Mouse (Mus musculus) right cerebral cortex, postnatal 36 days (tissue): Measurements from ENCODE around the gene Trpv3.

Experiments used
- DNase-seq, 2 experiments: peaks; one replicate each; pipeline ENCODE4 v3.0.0; 2022; ENCODE audit warnings: low spot score in 2 of 2, mixed read lengths in 1 of 2

The Trpv3 gene

GRCm38 (mm10) chr11:73267267-73267666 is at the start of gene Trpv3:
Gene Trpv3, plus strand, starts transcription at chr11:73267388.
- DNase-seq, result no peak

- DNase-seq, result no peak
These were observed 47.5 kb upstream of the Trpv3 start for GRCm38 (mm10) chr11:73219671-73220070.

- DNase-seq, result no peak
These were observed 46.5 kb upstream of the Trpv3 start for GRCm38 (mm10) chr11:73220651-73221050.

GRCm38 (mm10) chr11:73222846-73223245 is 44.3 kb upstream of the Trpv3 start:
- DNase-seq, result no peak

- no peak for DNase-seq
These were observed 43.2 kb upstream of the Trpv3 start for GRCm38 (mm10) chr11:73223966-73224365.

GRCm38 (mm10) chr11:73225856-73226255 is 41.3 kb upstream of the Trpv3 start:
- no peak for DNase-seq

GRCm38 (mm10) chr11:73228881-73229280 is 38.3 kb upstream of the Trpv3 start:
- DNase-seq, result no peak

- DNase-seq, result no peak
These were observed 37.1 kb upstream of the Trpv3 start for GRCm38 (mm10) chr11:73230081-73230480.

GRCm38 (mm10) chr11:73232513-73232912 is 34.7 kb upstream of the Trpv3 start:
- DNase-seq, result no peak

GRCm38 (mm10) chr11:73233992-73234391 is 33.2 kb upstream of the Trpv3 start, which contains the start of gene Trpv1:
Gene Trpv1, plus strand, starts transcription at chr11:73234292.
- DNase-seq, result no peak

- no peak for DNase-seq
These were observed 31.0 kb upstream of the Trpv3 start for GRCm38 (mm10) chr11:73235990-73236701.

- no peak for DNase-seq
These were observed 30.5 kb upstream of the Trpv3 start for GRCm38 (mm10) chr11:73236731-73237130.

- no peak for DNase-seq
These were observed 25.0 kb upstream of the Trpv3 start for GRCm38 (mm10) chr11:73242199-73242598.

GRCm38 (mm10) chr11:73242777-73243176 is 24.4 kb upstream of the Trpv3 start:
- no peak for DNase-seq

GRCm38 (mm10) chr11:73257362-73257945 is 9.7 kb upstream of the Trpv3 start:
- DNase-seq, result no peak

- no peak for DNase-seq
These were observed 8.5 kb upstream of the Trpv3 start for GRCm38 (mm10) chr11:73258664-73259063.

GRCm38 (mm10) chr11:73260457-73260856 is 6.7 kb upstream of the Trpv3 start:
- DNase-seq, result no peak

- DNase-seq, result no peak
These were observed 5.8 kb upstream of the Trpv3 start for GRCm38 (mm10) chr11:73261385-73261784.

- DNase-seq, result no peak
These were observed 7.6 kb downstream of the Trpv3 start for GRCm38 (mm10) chr11:73274821-73275220.

- DNase-seq, result no peak
These were observed 13.5 kb downstream of the Trpv3 start for GRCm38 (mm10) chr11:73280710-73281109.

GRCm38 (mm10) chr11:73281528-73282027 is 14.4 kb downstream of the Trpv3 start:
- peak; percentile 77 to 79 for DNase-seq

GRCm38 (mm10) chr11:73283369-73283768 is 16.2 kb downstream of the Trpv3 start:
- no peak for DNase-seq

GRCm38 (mm10) chr11:73283926-73284325 is 16.7 kb downstream of the Trpv3 start:
- no peak for DNase-seq
